Mouse (Mus musculus) MEL (cell line): ENCODE data around the gene Acoxl.

Experiments used
- BHLHE40 ChIP-seq: IDR thresholded peaks from 2 replicates; pipeline ENCODE4 v1.6.1; 2012; ENCODE audit warnings: low read depth, mild to moderate bottlenecking, inconsistent platforms, low read length, improper control_type of control experiment, borderline replicate concordance
- CTCF ChIP-seq, 3 experiments: IDR thresholded peaks in 2 of 3; conservative IDR thresholded peaks in 1 of 3; 2 replicates each; pipeline ENCODE4 v1.5.1; 2011 to 2012; ENCODE audit warnings: low read length in 3 of 3, low read depth in 2 of 3, mild to moderate bottlenecking in 2 of 3, improper control_type of control experiment in 1 of 3, inconsistent platforms in 1 of 3, mixed read lengths in 1 of 3, moderate library complexity in 1 of 3; ENCODE audit not compliant: control insufficient read depth in 1 of 3, insufficient read depth in 1 of 3, poor library complexity in 1 of 3, severe bottlenecking in 1 of 3
- ETS1 ChIP-seq: IDR thresholded peaks from 2 replicates; pipeline ENCODE4 v1.6.1; 2012; ENCODE audit warnings: low read depth, mild to moderate bottlenecking, inconsistent platforms, low read length, improper control_type of control experiment, moderate library complexity
- POLR2A ChIP-seq, 2 experiments: IDR thresholded peaks; 2 replicates each; pipeline ENCODE4 v1.6.1; 2011 to 2012; ENCODE audit warnings: low read length in 2 of 2, mild to moderate bottlenecking in 2 of 2, control low read depth in 1 of 2, improper control_type of control experiment in 1 of 2, low read depth in 1 of 2, moderate library complexity in 1 of 2; ENCODE audit not compliant: control insufficient read depth in 1 of 2, insufficient read depth in 1 of 2, poor library complexity in 1 of 2
- SMC3 ChIP-seq: IDR thresholded peaks from 2 replicates; pipeline ENCODE4 v1.6.1; 2011; ENCODE audit warnings: low read depth, low read length, improper control_type of control experiment

DNA sequence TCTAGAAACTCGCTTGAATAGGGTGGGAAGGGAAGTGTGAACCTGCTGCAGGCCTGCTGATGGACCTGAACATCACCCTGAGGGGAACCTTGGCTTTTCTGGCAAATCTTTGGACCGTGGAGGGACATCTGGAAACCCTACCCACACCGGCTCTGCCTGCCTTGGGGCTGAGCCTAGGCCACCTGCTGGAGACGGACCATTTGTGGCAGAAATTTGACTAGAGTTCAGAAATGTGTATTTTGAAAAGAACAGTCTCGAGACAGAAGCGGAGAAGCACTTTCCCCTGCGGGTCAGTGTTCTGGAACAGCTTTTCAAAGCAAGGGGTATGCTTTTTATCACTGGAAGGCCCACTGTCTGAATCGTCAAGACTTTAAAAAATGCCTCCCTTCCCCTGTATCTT lies 296.3 kb downstream of the Acoxl start:
- no peak for TF ChIP-seq SMC3
- no peak for TF ChIP-seq POLR2A (IDR thresholded peaks at IDR 0.05; ENCODE audit: control insufficient read depth in 1 of 2, insufficient read depth in 1 of 2, low read depth in 1 of 2, low read length in 2 of 2, poor library complexity in 1 of 2)
- TF ChIP-seq ETS1: no peak
- TF ChIP-seq CTCF (IDR thresholded peaks at IDR 0.05 in 2 of 3, conservative IDR thresholded peaks at IDR 0.05 in 1 of 3; ENCODE audit: control insufficient read depth in 1 of 3, insufficient read depth in 1 of 3, low read depth in 2 of 3, low read length in 3 of 3, poor library complexity in 1 of 3, severe bottlenecking in 1 of 3): no peak
- TF ChIP-seq BHLHE40: no peak
